Mouse (Mus musculus) megakaryocyte, embryonic 14.5 days (primary cell): ENCODE measurements around the gene Fkbp7.

Source experiments
- FLI1 ChIP-seq: IDR thresholded peaks from 2 replicates; pipeline ENCODE4 v1.6.1; 2012; ENCODE audit warnings: low read length, inconsistent platforms, mixed read lengths
- GATA1 ChIP-seq: IDR thresholded peaks from 3 replicates; pipeline ENCODE4 v1.6.1; 2012; ENCODE audit warnings: mixed read lengths, low read length, inconsistent platforms, borderline replicate concordance

- TF ChIP-seq GATA1 (no peak), FLI1 (no peak)
Measured at GRCm38 (mm10) chr2:76658551-76658950, 14.4 kb downstream of the Fkbp7 start.
